In the genomic region with DNA sequence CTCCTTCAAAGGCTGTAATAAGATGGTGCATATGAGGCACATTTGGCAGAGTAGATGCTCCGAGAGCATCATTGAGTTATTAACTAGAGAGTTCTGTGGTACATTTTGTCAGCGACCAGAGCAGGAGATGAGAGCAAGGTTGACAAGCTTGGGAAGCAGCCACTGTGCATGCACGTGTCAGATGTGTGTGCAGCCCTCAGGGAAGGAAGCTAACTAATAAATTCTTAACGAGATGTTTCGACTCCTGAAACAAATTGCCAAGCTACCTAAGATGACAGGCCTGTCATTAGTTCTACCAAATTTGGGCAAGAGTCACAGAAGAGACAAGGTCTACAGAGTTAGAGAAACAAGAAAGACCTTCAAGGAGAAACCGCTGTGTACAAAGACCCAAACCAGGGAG, we compare ENCODE assay signal across 9 mouse cellular contexts. TPM values are rescaled to one million over a fixed set of nuclear protein-coding genes. Genes with fewer than 3 reads are reported as not detected.
DNase-seq lines count a peak whose midpoint lies in the region; ATAC-seq and TF ChIP-seq lines count a peak whose summit lies in the region.
"Had no signal": no experiment of that assay in that cellular context is flagged by ENCODE, and none has a peak within 500 bp of the region (broad histone marks: within the 10 kb centered on the region; RNA-seq: fewer than 3 reads in every experiment).

No protein-coding gene starts in this region.

- no peak overlapping the region for H3K27ac ChIP-seq in embryonic fibroblast, embryonic 13.5 days (ENCODE audit: insufficient read depth, low read length)
- peak overlapping the region; percentile 70 for H3K27ac ChIP-seq in limb, embryonic 10.5 days
- no peak overlapping the region for H3K27ac ChIP-seq in neural tube, embryonic 12.5 days

- peaks cover 3% of the 10 kb centered on the region; the same call in 1 of the 2 replicates for H3K4me1 ChIP-seq in embryonic fibroblast, embryonic 13.5 days (ENCODE audit: control insufficient read depth, insufficient read depth, low read length)
- peaks cover 13% of the 10 kb centered on the region for H3K4me1 ChIP-seq in limb, embryonic 10.5 days
- H3K4me1 ChIP-seq in neural tube, embryonic 12.5 days = 0 out of 2 replicates have a peak, but pooled peaks cover 4% of the 10 kb centered on the region

- H3K4me3 ChIP-seq in embryonic fibroblast, embryonic 13.5 days (ENCODE audit: insufficient read depth, low read length) = peak overlapping the region; percentile 46; the same call in 1 of the 2 replicates
- peak overlapping the region; percentile 61 for H3K4me3 ChIP-seq in limb, embryonic 10.5 days
- H3K4me3 ChIP-seq in neural tube, embryonic 12.5 days = peak overlapping the region; percentile 42

- peak overlapping the region; percentile 76 for H3K4me2 ChIP-seq in neural tube, embryonic 12.5 days (replicated peaks)

- peaks cover 52% of the 10 kb centered on the region for H3K27me3 ChIP-seq in limb, embryonic 10.5 days (ENCODE audit: low read depth, poor library complexity, severe bottlenecking)
- H3K27me3 ChIP-seq in neural tube, embryonic 12.5 days (replicated peaks) = peaks cover 5% of the 10 kb centered on the region; the same call in 1 of the 2 replicates

- DNase-seq in kidney, adult 11 months = peak; percentile 23
- no peak for DNase-seq in kidney, postnatal 14 days
- DNase-seq in limb, embryonic 10.5 days (ENCODE audit: low spot score) = no peak
- DNase-seq in thymus, postnatal 36 days = no peak
- DNase-seq in urinary bladder, postnatal 14 days (ENCODE audit: low spot score) = no peak
- DNase-seq in gastrocnemius, postnatal 25 days = no peak

- H3K9ac ChIP-seq in neural tube, embryonic 12.5 days = no peak overlapping the region

- peak; percentile 38 for ATAC-seq in neural tube, embryonic 12.5 days (ENCODE audit: low FRiP score, low read depth)

- 30% methylated on average over 6 of the region's 6 CpGs for WGBS in limb, embryonic 10.5 days
- WGBS in neural tube, embryonic 12.5 days = 38% methylated on average over 6 of the region's 6 CpGs

- H3K36me3 ChIP-seq in limb, embryonic 10.5 days = no peaks in the 10 kb centered on the region
- no peaks in the 10 kb centered on the region for H3K36me3 ChIP-seq in neural tube, embryonic 12.5 days
- H3K36me3 ChIP-seq: G1E had no signal

- no peak for TF ChIP-seq POLR2A in embryonic fibroblast, embryonic 13.5 days (IDR thresholded peaks at IDR 0.05; ENCODE audit: low read depth, low read length)

- no peak for TF ChIP-seq CTCF in embryonic fibroblast, embryonic 13.5 days (IDR thresholded peaks at IDR 0.05; ENCODE audit: borderline replicate concordance, insufficient read depth, low read length)

- no peaks in the 10 kb centered on the region for H3K9me3 ChIP-seq in limb, embryonic 10.5 days (replicated peaks)
- H3K9me3 ChIP-seq in neural tube, embryonic 12.5 days = no peaks in the 10 kb centered on the region
- H3K9me3 ChIP-seq: G1E had no signal

RNA-seq across cellular contexts. Expression of a gene that starts 0.6 kb away (rescaled TPM):
- 1.3 and 1.5 TPM in 2 replicates for polyA plus RNA-seq in embryonic fibroblast, embryonic 13.5 days (2011; ENCODE audit: insufficient read length, low read depth, missing spikeins)
- 0.23 and 0.34 TPM in 2 replicates for polyA plus RNA-seq in limb, embryonic 10.5 days (2016; fragmentation: Nextera tagmentation; extraction: Ambion mirVana)
- 5.5 and 7.6 TPM in 2 replicates for polyA plus RNA-seq in neural tube, embryonic 12.5 days (2016; fragmentation: Nextera tagmentation; extraction: Ambion mirVana)
- under 1 TPM; 0.46 TPM for total RNA-seq in gastrocnemius, postnatal 25 days (2021)
- polyA plus RNA-seq: G1E had no signal

RNA-seq across cellular contexts. Expression of a gene that starts 30.6 kb away (rescaled TPM):
- 0.68 and 0.86 TPM in 2 replicates for polyA plus RNA-seq in embryonic fibroblast, embryonic 13.5 days (2011; ENCODE audit: insufficient read length, low read depth, missing spikeins)
- 0.67 and 0.70 TPM in 2 replicates for polyA plus RNA-seq in limb, embryonic 10.5 days (2016; fragmentation: Nextera tagmentation; extraction: Ambion mirVana)
- 0.47 and 0.59 TPM in 2 replicates for polyA plus RNA-seq in neural tube, embryonic 12.5 days (2016; fragmentation: Nextera tagmentation; extraction: Ambion mirVana)
- under 1 TPM; 0.13 TPM for total RNA-seq in gastrocnemius, postnatal 25 days (2021)
- polyA plus RNA-seq: G1E had no signal

RNA-seq across cellular contexts. Expression of a gene that starts 30.7 kb away (rescaled TPM):
- polyA plus RNA-seq in embryonic fibroblast, embryonic 13.5 days (2011; ENCODE audit: insufficient read length, low read depth, missing spikeins) = 11.7 and 12.6 TPM in 2 replicates
- polyA plus RNA-seq in limb, embryonic 10.5 days (2016; fragmentation: Nextera tagmentation; extraction: Ambion mirVana) = 12.9 and 17.0 TPM in 2 replicates
- 22.2 and 23.5 TPM in 2 replicates for polyA plus RNA-seq in neural tube, embryonic 12.5 days (2016; fragmentation: Nextera tagmentation; extraction: Ambion mirVana)
- 1 to 10 TPM; 5.1 to 8.4 TPM for total RNA-seq in gastrocnemius, postnatal 25 days (2021)
- polyA plus RNA-seq: G1E had no signal

RNA-seq across cellular contexts. Expression of a gene that starts 50.1 kb away (rescaled TPM):
- 12.0 and 13.1 TPM in 2 replicates for polyA plus RNA-seq in embryonic fibroblast, embryonic 13.5 days (2011; ENCODE audit: insufficient read length, low read depth, missing spikeins)
- polyA plus RNA-seq in limb, embryonic 10.5 days (2016; fragmentation: Nextera tagmentation; extraction: Ambion mirVana) = 2.5 and 2.6 TPM in 2 replicates
- 9.1 and 9.6 TPM in 2 replicates for polyA plus RNA-seq in neural tube, embryonic 12.5 days (2016; fragmentation: Nextera tagmentation; extraction: Ambion mirVana)
- 10 to 100 TPM; 13.0 to 14.2 TPM for total RNA-seq in gastrocnemius, postnatal 25 days (2021)
- polyA plus RNA-seq: G1E had no signal
